Mouse (Mus musculus) megakaryocyte, embryonic 14.5 days (primary cell): Measurements from ENCODE around the gene Podxl2.
A peak's percentile ranks its signal among the peaks of the same experiment; 100 is the strongest.

Source experiments
- FLI1 ChIP-seq: IDR thresholded peaks from 2 replicates; pipeline ENCODE4 v1.6.1; 2012; ENCODE audit warnings: low read length, inconsistent platforms, mixed read lengths
- GATA1 ChIP-seq: IDR thresholded peaks from 3 replicates; pipeline ENCODE4 v1.6.1; 2012; ENCODE audit warnings: mixed read lengths, low read length, inconsistent platforms, borderline replicate concordance

- no peak for TF ChIP-seq GATA1
- peak; percentile 49; the same call in 1 of the 2 replicates for TF ChIP-seq FLI1
Observed at GRCm38 (mm10) chr6:88841781-88842689, 32.8 kb downstream of the Podxl2 start, which contains the start of gene Abtb1.
